In the genomic region with DNA sequence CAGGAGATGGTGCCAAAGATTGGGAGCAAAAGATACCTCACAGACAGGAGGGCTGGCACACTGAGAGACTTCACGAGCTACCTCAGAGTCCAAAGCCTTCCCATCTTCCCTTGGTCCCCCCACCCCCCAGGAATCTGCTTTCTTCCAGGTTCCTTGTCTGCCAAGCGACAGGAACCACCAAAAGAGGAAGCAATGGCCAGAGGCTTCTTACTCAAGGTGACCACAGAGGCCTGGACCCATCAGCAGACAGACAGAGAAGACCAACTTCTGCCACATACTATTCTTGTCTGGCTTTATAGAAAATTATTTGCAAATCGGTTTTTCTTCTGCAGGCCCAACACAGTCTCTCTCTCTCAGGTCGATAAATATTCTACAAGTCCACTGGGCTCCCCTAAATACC, we compare ENCODE assay signal across 18 mouse cellular contexts. TPM values are rescaled to one million over a fixed set of nuclear protein-coding genes. Genes with fewer than 3 reads are reported as not detected.
A peak's percentile ranks its signal among the peaks of the same experiment; 100 is the strongest.
DNase-seq lines count a peak whose midpoint lies in the region; ATAC-seq lines count a peak whose summit lies in the region.
"Had no signal": no experiment of that assay in that cellular context is flagged by ENCODE, and none has a peak within 500 bp of the region (broad histone marks: within the 10 kb centered on the region; RNA-seq: fewer than 3 reads in every experiment).

No protein-coding gene starts in this region.

- no peak overlapping the region for H3K4me3 ChIP-seq in heart, embryonic 16.5 days (ENCODE audit: low read length)
- no peak overlapping the region for H3K4me3 ChIP-seq in lung, embryonic 16.5 days (ENCODE audit: low read length)
- no peak overlapping the region for H3K4me3 ChIP-seq in liver, embryonic 15.5 days (replicated peaks)

- no peak for ATAC-seq in heart, embryonic 16.5 days (replicated peaks; ENCODE audit: extremely low read depth, insufficient read depth, low FRiP score)
- no peak for ATAC-seq in lung, embryonic 16.5 days (ENCODE audit: low read depth)
- ATAC-seq in liver, embryonic 15.5 days (ENCODE audit: insufficient read depth): no peak
- ATAC-seq: hindbrain, embryonic 16.5 days had no signal

- H3K4me2 ChIP-seq in heart, embryonic 16.5 days (ENCODE audit: low read depth, low read length): no peak overlapping the region
- H3K4me2 ChIP-seq in lung, embryonic 16.5 days (ENCODE audit: low read depth, low read length): no peak overlapping the region
- no peak overlapping the region for H3K4me2 ChIP-seq in liver, embryonic 15.5 days

- WGBS in heart, embryonic 16.5 days: 67% methylated on average over 4 of the region's 4 CpGs
- WGBS in lung, embryonic 16.5 days: 70% methylated on average over 4 of the region's 4 CpGs
- 17% methylated on average over 4 of the region's 4 CpGs for WGBS in liver, embryonic 15.5 days (ENCODE audit: insufficient replicate concordance)

- DNase-seq in heart, postnatal 25 days (ENCODE audit: low spot score): no peak
- DNase-seq in lung, postnatal 4 days: no peak
- no peak for DNase-seq in adrenal gland, postnatal 25 days
- no peak for DNase-seq in testis, postnatal 10 days (ENCODE audit: low spot score)
- DNase-seq: adrenal gland, postnatal 14 days; cerebellum, adult 9-10 months; gastrocnemius, postnatal 10 days; heart, postnatal 36 days; kidney, adult 11 months; kidney, postnatal 36 days; left cerebral cortex, postnatal 4 days; lung, adult 18-20 months; right cerebral cortex, postnatal 4 days; thymus, postnatal 36 days had no signal

- peak overlapping the region; percentile 26; the same call in 1 of the 2 replicates for H3K27ac ChIP-seq in heart, embryonic 16.5 days (ENCODE audit: low read length)
- H3K27ac ChIP-seq in lung, embryonic 16.5 days (ENCODE audit: low read length): peak overlapping the region; percentile 51
- 0 out of 2 replicates have a peak overlapping the region, but pooled peaks have one; percentile 19 for H3K27ac ChIP-seq in liver, embryonic 15.5 days (replicated peaks)

- no peaks in the 10 kb centered on the region for H3K27me3 ChIP-seq in heart, embryonic 16.5 days (ENCODE audit: control insufficient read depth, insufficient read depth, low read length)
- no peaks in the 10 kb centered on the region for H3K27me3 ChIP-seq in lung, embryonic 16.5 days (ENCODE audit: control insufficient read depth, insufficient read depth, low read depth, low read length)
- peaks cover 55% of the 10 kb centered on the region for H3K27me3 ChIP-seq in liver, embryonic 15.5 days

- no peaks in the 10 kb centered on the region for H3K9me3 ChIP-seq in heart, embryonic 16.5 days (replicated peaks; ENCODE audit: control insufficient read depth, low read length)
- H3K9me3 ChIP-seq in lung, embryonic 16.5 days (ENCODE audit: control insufficient read depth, low read length): no peaks in the 10 kb centered on the region
- H3K9me3 ChIP-seq in liver, embryonic 15.5 days (replicated peaks): no peaks in the 10 kb centered on the region

- no peaks in the 10 kb centered on the region for H3K36me3 ChIP-seq in heart, embryonic 16.5 days (ENCODE audit: control insufficient read depth, insufficient read depth)
- H3K36me3 ChIP-seq in lung, embryonic 16.5 days (ENCODE audit: control insufficient read depth, insufficient read depth, low read length): no peaks in the 10 kb centered on the region
- H3K36me3 ChIP-seq in liver, embryonic 15.5 days (replicated peaks): no peaks in the 10 kb centered on the region

- intact Hi-C loops in heart, postnatal 25 days (cut with DNase I): no loop called here

- H3K4me1 ChIP-seq in heart, embryonic 16.5 days (ENCODE audit: control insufficient read depth, insufficient read depth, low read length): peaks cover 28% of the 10 kb centered on the region
- peaks cover 21% of the 10 kb centered on the region for H3K4me1 ChIP-seq in lung, embryonic 16.5 days (replicated peaks; ENCODE audit: control insufficient read depth, insufficient read depth, low read length)
- H3K4me1 ChIP-seq in liver, embryonic 15.5 days (replicated peaks): peaks cover 36% of the 10 kb centered on the region

- H3K9ac ChIP-seq in heart, embryonic 16.5 days (ENCODE audit: low read length): no peak overlapping the region
- H3K9ac ChIP-seq in lung, embryonic 16.5 days (ENCODE audit: low read length): no peak overlapping the region
- H3K9ac ChIP-seq in liver, embryonic 15.5 days: no peak overlapping the region

RNA-seq across cellular contexts. Expression of gene Tbc1d7, which starts 46.4 kb away (rescaled TPM):
- polyA plus RNA-seq in heart, embryonic 16.5 days (2015; fragmentation: Nextera tagmentation; extraction: Ambion mirVana): 57.7 and 57.8 TPM in 2 replicates
- total RNA-seq in heart, postnatal 25 days (2021): 10 to 100 TPM; 35.9 to 43.0 TPM
- 44.4 and 47.3 TPM in 2 replicates for polyA plus RNA-seq in lung, embryonic 16.5 days (2015; fragmentation: Nextera tagmentation; extraction: Ambion mirVana)
- 12.3 and 13.7 TPM in 2 replicates for polyA plus RNA-seq in liver, embryonic 15.5 days (2015; fragmentation: Nextera tagmentation; extraction: Ambion mirVana)
- total RNA-seq in adrenal gland, postnatal 25 days (2021): 20.9 and 21.5 TPM in 2 replicates
